ENCODE assay signal across 28 mouse cellular contexts in the genomic region with DNA sequence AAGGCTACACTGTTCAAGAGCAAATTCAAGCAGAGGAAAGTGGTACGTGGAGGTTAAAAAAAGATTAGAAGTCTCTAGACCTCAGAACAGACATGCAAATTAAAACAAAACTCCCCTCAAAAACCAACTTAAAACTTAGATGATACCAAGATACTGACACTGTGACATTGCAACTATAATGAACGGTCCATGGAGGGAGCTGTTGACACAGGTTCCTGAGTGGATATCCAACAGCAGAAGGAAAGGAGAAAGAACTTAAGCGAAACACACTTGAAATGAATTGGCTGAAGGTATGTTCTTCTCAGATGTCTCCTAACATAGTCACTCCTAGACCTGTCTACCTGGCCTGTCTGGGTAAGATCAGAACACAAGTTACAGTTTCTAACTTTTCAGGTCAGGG.
DNase-seq lines count a peak whose midpoint lies in the region; ATAC-seq and TF ChIP-seq lines count a peak whose summit lies in the region.
"Had no signal": no experiment of that assay in that cellular context is flagged by ENCODE, and none has a peak within 500 bp of the region (broad histone marks: within the 10 kb centered on the region; RNA-seq: fewer than 3 reads in every experiment).

No protein-coding gene starts in this region.

- no peaks in the 10 kb centered on the region for H3K9me3 ChIP-seq in forebrain, postnatal 0 days (ENCODE audit: low read length)
- H3K9me3 ChIP-seq in forebrain, embryonic 13.5 days (replicated peaks): no peaks in the 10 kb centered on the region
- H3K9me3 ChIP-seq: hindbrain, embryonic 13.5 days; kidney, embryonic 15.5 days; stomach, embryonic 15.5 days had no signal

- peak; percentile 15 for DNase-seq in forebrain, postnatal 0 days
- no peak for DNase-seq in left cerebral cortex, adult 2 months (ENCODE audit: extremely low spot score in 1 of 2, low spot score in 2 of 2)
- DNase-seq in left cerebral cortex, adult 9 months (ENCODE audit: low spot score in 2 of 2): no peak
- peak; percentile 19 for DNase-seq in A20 (ENCODE audit: low read depth, low spot score)
- DNase-seq in brain, adult 2 months (ENCODE audit: low read depth, low spot score): peak; percentile 27
- DNase-seq in B cell, adult 2 months: no peak
- DNase-seq: adrenal gland, adult 8-10 months; cerebellum, adult 9-10 months; gastrocnemius, adult 2 months; gastrocnemius, postnatal 36 days; heart, adult 18-20 months; heart, postnatal 36 days; kidney, adult 18-20 months; kidney, postnatal 25 days; liver; lung, adult 2 months; lung, postnatal 10 days; right cerebral cortex, postnatal 25 days; thymus, postnatal 14 days had no signal

- no peak overlapping the region for H3K27ac ChIP-seq in forebrain, postnatal 0 days (ENCODE audit: low read depth, low read length)
- H3K27ac ChIP-seq in forebrain, embryonic 13.5 days: no peak overlapping the region
- no peak overlapping the region for H3K27ac ChIP-seq in left cerebral cortex, adult 2 months
- H3K27ac ChIP-seq: gastrocnemius, adult 2 months; hindbrain, embryonic 13.5 days; kidney, embryonic 15.5 days; liver, embryonic 14.5 days; macrophage; stomach, embryonic 15.5 days had no signal

- H3K4me1 ChIP-seq in forebrain, postnatal 0 days (ENCODE audit: insufficient read depth): peaks cover 4% of the 10 kb centered on the region; the same call in 1 of the 2 replicates
- peaks cover 13% of the 10 kb centered on the region for H3K4me1 ChIP-seq in forebrain, embryonic 13.5 days
- H3K4me1 ChIP-seq: kidney, embryonic 15.5 days; stomach, embryonic 15.5 days had no signal

- intact Hi-C loops in left cerebral cortex, adult 2 months (cut with DNase I): loop anchor here (2.0 to 10.0 kb wide), 2 partner anchors 547 to 637 kb away; no protein-coding TSS in a partner anchor

- no peak overlapping the region for H3K4me3 ChIP-seq in forebrain, postnatal 0 days (ENCODE audit: low read depth, low read length)
- H3K4me3 ChIP-seq in forebrain, embryonic 13.5 days: no peak overlapping the region
- H3K4me3 ChIP-seq in left cerebral cortex, adult 2 months: no peak overlapping the region
- H3K4me3 ChIP-seq: erythroblast, embryonic 14.5 days; gastrocnemius, adult 2 months; hindbrain, embryonic 13.5 days; kidney, embryonic 15.5 days; stomach, embryonic 15.5 days had no signal

- H3K4me2 ChIP-seq in forebrain, postnatal 0 days (ENCODE audit: low read depth): no peak overlapping the region
- H3K4me2 ChIP-seq in forebrain, embryonic 13.5 days: no peak overlapping the region
- H3K4me2 ChIP-seq: heart, embryonic 11.5 days; hindbrain, embryonic 13.5 days; kidney, embryonic 15.5 days; stomach, embryonic 15.5 days had no signal

- ATAC-seq in forebrain, postnatal 0 days: no peak
- ATAC-seq in forebrain, embryonic 13.5 days: no peak
- ATAC-seq: CD4-positive, CD25-positive, alpha-beta regulatory T cell, adult 4 months had no signal

- no peaks in the 10 kb centered on the region for H3K36me3 ChIP-seq in forebrain, postnatal 0 days (ENCODE audit: insufficient read depth)
- H3K36me3 ChIP-seq in forebrain, embryonic 13.5 days (ENCODE audit: poor library complexity, severe bottlenecking): no peaks in the 10 kb centered on the region
- H3K36me3 ChIP-seq: hindbrain, embryonic 13.5 days; kidney, embryonic 15.5 days; stomach, embryonic 15.5 days had no signal

- H3K27me3 ChIP-seq in forebrain, postnatal 0 days (ENCODE audit: insufficient read depth, low read length): no peaks in the 10 kb centered on the region
- no peaks in the 10 kb centered on the region for H3K27me3 ChIP-seq in forebrain, embryonic 13.5 days
- H3K27me3 ChIP-seq: hindbrain, embryonic 13.5 days; kidney, embryonic 15.5 days; stomach, embryonic 15.5 days had no signal

- 58% methylated on average over 3 of the region's 3 CpGs for WGBS in forebrain, postnatal 0 days
- WGBS in forebrain, embryonic 13.5 days: 66% methylated on average over 3 of the region's 3 CpGs

- TF ChIP-seq CTCF in forebrain, postnatal 0 days (IDR thresholded peaks at IDR 0.05; ENCODE audit: low read depth): peak; percentile 44
- peak; percentile 34 for TF ChIP-seq CTCF in left cerebral cortex, adult 2 months (IDR thresholded peaks at IDR 0.05)

- H3K9ac ChIP-seq in forebrain, postnatal 0 days: no peak overlapping the region
- H3K9ac ChIP-seq in forebrain, embryonic 13.5 days: no peak overlapping the region
- H3K9ac ChIP-seq: hindbrain, embryonic 13.5 days; kidney, embryonic 15.5 days; liver, embryonic 14.5 days; stomach, embryonic 15.5 days had no signal

Comparison
In these comparisons a context has a peak if more than half of its experiments do, and no peak if none do; other contexts are left out.
1. DNase-seq: peak in forebrain, postnatal 0 days (single experiment), A20 (single experiment) and brain, adult 2 months (single experiment); none in left cerebral cortex, adult 2 months (0 of 2), left cerebral cortex, adult 9 months (0 of 2) and B cell, adult 2 months (0 of 2).